Mouse (Mus musculus) testis, adult 2 months (tissue): ENCODE data around the gene Qk. TPM values are rescaled to one million over a fixed set of nuclear protein-coding genes. Genes with fewer than 3 reads are reported as not detected.

Experiments used
- H3K27ac ChIP-seq: fragments of 200-500 bp; 2 replicates; pipeline ENCODE4 v1.5.1; 2012; ENCODE audit warnings: low read depth, low read length; ENCODE audit not compliant: control insufficient read depth, insufficient read depth
- H3K27me3 ChIP-seq: fragments of 200-500 bp; 2 replicates; pipeline ENCODE4 v1.6.1; 2012; ENCODE audit warnings: mild to moderate bottlenecking, low read length, moderate library complexity; ENCODE audit not compliant: control insufficient read depth, insufficient read depth
- H3K36me3 ChIP-seq: fragments of 200-500 bp; 2 replicates; pipeline ENCODE4 v1.6.1; 2012; ENCODE audit warnings: mild to moderate bottlenecking, low read length; ENCODE audit not compliant: control insufficient read depth, insufficient read depth
- H3K4me1 ChIP-seq: fragments of 200-500 bp; 2 replicates; pipeline ENCODE4 v1.6.1; 2012; ENCODE audit warnings: low read length; ENCODE audit not compliant: control insufficient read depth, insufficient read depth
- H3K4me3 ChIP-seq: fragments of 200-500 bp; 2 replicates; pipeline ENCODE4 v1.5.1; 2012; ENCODE audit warnings: low read depth, mild to moderate bottlenecking, low read length, moderate library complexity, mixed read lengths; ENCODE audit not compliant: control insufficient read depth
- CTCF ChIP-seq: fragments of 200-500 bp; IDR thresholded peaks from 2 replicates; pipeline ENCODE4 v1.5.1; 2012; ENCODE audit warnings: low read depth, mild to moderate bottlenecking, inconsistent platforms, low read length, moderate library complexity; ENCODE audit not compliant: control insufficient read depth, insufficient read depth, insufficient replicate concordance
- POLR2A ChIP-seq: fragments of 200-500 bp; IDR thresholded peaks from 2 replicates; pipeline ENCODE4 v1.6.1; 2012; ENCODE audit warnings: low read depth, mild to moderate bottlenecking, inconsistent platforms, low read length, moderate library complexity; ENCODE audit not compliant: control insufficient read depth
- polyA plus RNA-seq: library from polyadenylated mRNA; depleted of rRNA; stranded (reverse); fragments of >200 nt; gene quantifications from 2 replicates; pipeline ENCODE4 v1.2.3, GENCODE M21; 2012

Qk gene
- polyA plus RNA-seq, 1 experiment, result 197 TPM

DNA sequence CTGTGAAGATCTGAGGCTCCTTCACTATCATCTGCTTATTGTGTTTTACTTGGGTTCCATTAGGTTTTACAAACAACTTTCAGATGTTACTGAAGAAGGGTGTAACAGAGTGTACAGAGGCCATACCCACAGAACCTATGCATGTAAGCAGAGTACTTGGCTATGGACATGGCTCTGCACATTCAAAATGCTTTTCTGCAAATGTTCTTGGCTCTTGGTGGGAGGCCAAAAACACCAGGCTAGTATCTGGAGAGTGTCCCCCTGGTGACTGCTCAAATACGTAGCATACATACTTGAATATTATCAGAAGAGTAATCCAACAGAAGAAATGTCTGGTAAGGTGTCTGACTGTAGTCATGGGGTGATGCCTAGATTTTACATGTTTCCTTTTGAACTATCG lies 121.0 kb downstream of the Qk start:
- TF ChIP-seq CTCF (no peak), POLR2A (no peak)
- no peaks in the 10 kb centered on the region for H3K36me3 ChIP-seq

DNA sequence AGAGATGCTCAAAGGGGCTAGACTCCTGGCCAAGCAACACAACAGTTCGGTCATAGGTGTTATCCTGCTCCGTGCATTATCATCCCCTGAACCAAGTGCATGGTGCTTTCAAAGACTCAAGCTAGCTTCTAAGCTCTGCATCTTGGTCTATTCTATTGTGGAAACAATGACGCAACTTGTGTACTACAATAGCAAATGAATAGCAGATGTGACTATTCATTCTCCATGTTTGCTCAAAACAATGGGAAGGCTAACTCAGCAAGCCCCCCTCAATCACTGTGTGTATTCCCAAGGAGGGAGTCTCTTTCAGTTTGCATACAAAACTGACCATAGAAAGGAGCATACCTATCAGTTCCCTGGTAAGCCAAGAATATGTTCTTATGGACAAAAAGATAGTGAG lies 121.4 kb downstream of the Qk start:
- Histone ChIP-seq H3K4me3 (no peak overlapping the region; the same call in 1 of the 2 replicates), H3K36me3 (no peaks in the 10 kb centered on the region), H3K4me1 (no peaks in the 10 kb centered on the region), H3K27me3 (no peaks in the 10 kb centered on the region), H3K27ac (no peak overlapping the region)
- TF ChIP-seq POLR2A (no peak), CTCF (no peak)

More for the DNA sequence above, 121.0 kb downstream of the Qk start:
- Histone ChIP-seq H3K27me3 (no peaks in the 10 kb centered on the region), H3K27ac (no peak overlapping the region), H3K4me1 (no peaks in the 10 kb centered on the region), H3K4me3 (peak overlapping the region; percentile 59; the same call in 1 of the 2 replicates)

GRCm38 (mm10) chr17:10195703-10196102 lies 124.0 kb downstream of the Qk start:
- no peaks in the 10 kb centered on the region for H3K27me3 ChIP-seq
- H3K4me3 ChIP-seq, result no peak overlapping the region
- no peak for TF ChIP-seq CTCF
- no peak for TF ChIP-seq POLR2A

GRCm38 (mm10) chr17:10190857-10191256 lies 128.8 kb downstream of the Qk start:
- Histone ChIP-seq H3K36me3 (no peaks in the 10 kb centered on the region), H3K27ac (no peak overlapping the region), H3K27me3 (no peaks in the 10 kb centered on the region), H3K4me3 (no peak overlapping the region), H3K4me1 (no peaks in the 10 kb centered on the region)
- TF ChIP-seq CTCF (no peak), POLR2A (no peak)

More at GRCm38 (mm10) chr17:10195703-10196102, 124.0 kb downstream of the Qk start:
- Histone ChIP-seq H3K27ac (no peak overlapping the region), H3K4me1 (no peaks in the 10 kb centered on the region), H3K36me3 (no peaks in the 10 kb centered on the region)

DNA sequence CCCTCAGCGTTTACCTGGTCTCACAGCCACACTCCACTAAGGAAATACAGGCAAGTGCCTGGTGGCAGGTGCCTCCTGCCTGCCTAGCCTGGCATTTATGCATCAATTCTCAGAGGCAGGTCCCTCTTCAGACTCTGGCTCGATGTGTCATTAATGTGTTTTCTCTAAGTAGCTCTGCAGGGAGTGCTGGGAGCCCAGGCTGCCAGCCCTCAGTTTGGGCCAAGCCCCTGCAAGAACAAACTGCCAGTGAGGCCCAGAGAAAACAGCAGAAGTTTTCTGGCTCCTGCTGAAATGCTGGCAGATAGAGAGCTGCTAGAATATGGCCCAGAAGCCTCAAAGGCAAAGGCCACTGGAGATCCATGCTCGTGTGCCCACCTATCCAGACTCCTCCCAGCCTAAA lies 131.2 kb downstream of the Qk start:
- Histone ChIP-seq H3K4me3 (no peak overlapping the region), H3K36me3 (no peaks in the 10 kb centered on the region), H3K4me1 (no peaks in the 10 kb centered on the region), H3K27me3 (no peaks in the 10 kb centered on the region), H3K27ac (no peak overlapping the region)
- no peak for TF ChIP-seq CTCF
- no peak for TF ChIP-seq POLR2A

GRCm38 (mm10) chr17:10187431-10188020 lies 132.1 kb downstream of the Qk start:
- Histone ChIP-seq H3K4me1 (no peaks in the 10 kb centered on the region), H3K27ac (peak overlapping the region; percentile 33), H3K4me3 (no peak overlapping the region), H3K36me3 (no peaks in the 10 kb centered on the region), H3K27me3 (no peaks in the 10 kb centered on the region)
- TF ChIP-seq POLR2A (no peak), CTCF (no peak)

GRCm38 (mm10) chr17:10181761-10182160 lies 137.9 kb downstream of the Qk start:
- no peaks in the 10 kb centered on the region for H3K36me3 ChIP-seq
- TF ChIP-seq CTCF, result no peak
- TF ChIP-seq POLR2A, result no peak
- no peak overlapping the region for H3K27ac ChIP-seq
- no peak overlapping the region for H3K4me3 ChIP-seq
- no peaks in the 10 kb centered on the region for H3K4me1 ChIP-seq
- H3K27me3 ChIP-seq, result no peaks in the 10 kb centered on the region

DNA sequence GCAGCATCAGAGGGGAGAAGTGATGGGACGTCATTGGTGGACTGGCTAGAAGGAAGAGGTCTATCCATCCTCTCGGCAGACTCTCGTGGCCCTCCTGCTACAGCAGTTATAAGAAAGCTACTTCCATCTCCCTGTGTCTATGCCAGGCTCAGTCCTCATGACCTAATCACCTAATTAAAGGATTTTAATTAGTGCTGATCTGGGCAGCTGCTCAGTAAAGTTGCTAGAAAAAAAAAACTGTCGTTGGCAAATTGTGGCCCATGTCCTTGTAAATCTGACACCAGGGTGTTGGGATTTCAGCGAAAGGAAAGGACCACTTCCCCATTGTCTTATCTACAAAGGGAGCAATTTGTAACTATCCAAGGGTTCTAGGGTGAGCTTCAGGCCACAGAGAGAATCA lies 142.6 kb downstream of the Qk start:
- Histone ChIP-seq H3K4me3 (no peak overlapping the region), H3K27ac (no peak overlapping the region), H3K36me3 (no peaks in the 10 kb centered on the region), H3K27me3 (no peaks in the 10 kb centered on the region), H3K4me1 (no peaks in the 10 kb centered on the region)
- TF ChIP-seq CTCF, result no peak
- TF ChIP-seq POLR2A, result no peak
